Mouse (Mus musculus) small intestine, adult 2 months (tissue): ENCODE data around the gene Gm43518. TPM values are rescaled to one million over a fixed set of nuclear protein-coding genes. Genes with fewer than 3 reads are reported as not detected.
A peak's percentile ranks its signal among the peaks of the same experiment; 100 is the strongest.

Experiments
- H3K27ac ChIP-seq: fragments of 200-500 bp; 2 replicates; pipeline ENCODE4 v1.5.1; 2012; ENCODE audit warnings: low read depth, low read length, control low read depth, inconsistent platforms; ENCODE audit not compliant: insufficient read depth
- H3K27me3 ChIP-seq: fragments of 200-500 bp; 2 replicates; pipeline ENCODE4 v1.6.1; 2012; ENCODE audit warnings: mild to moderate bottlenecking, moderate library complexity, low read length, inconsistent platforms; ENCODE audit not compliant: control insufficient read depth, insufficient read depth
- H3K36me3 ChIP-seq: fragments of 200-500 bp; 2 replicates; pipeline ENCODE4 v1.6.1; 2012; ENCODE audit warnings: mild to moderate bottlenecking, low read length, control low read depth, inconsistent platforms; ENCODE audit not compliant: control insufficient read depth, insufficient read depth
- H3K4me1 ChIP-seq: fragments of 200-500 bp; 2 replicates; pipeline ENCODE4 v1.6.1; 2012; ENCODE audit warnings: low read length, inconsistent platforms, mixed read lengths; ENCODE audit not compliant: control insufficient read depth, insufficient read depth, insufficient read length
- H3K4me3 ChIP-seq: fragments of 200-500 bp; 2 replicates; pipeline ENCODE4 v1.5.1; 2012; ENCODE audit warnings: low read depth, mild to moderate bottlenecking, control low read depth, inconsistent platforms, low read length, moderate library complexity
- CTCF ChIP-seq: fragments of 200-500 bp; IDR thresholded peaks from 2 replicates; pipeline ENCODE4 v1.5.1; 2012; ENCODE audit warnings: low read depth, mild to moderate bottlenecking, control low read depth, inconsistent platforms, low read length, moderate library complexity, mixed read lengths; ENCODE audit not compliant: insufficient replicate concordance, insufficient read length; ENCODE audit errors: extremely low read depth
- POLR2A ChIP-seq: fragments of 200-500 bp; IDR thresholded peaks from 2 replicates; pipeline ENCODE4 v1.6.1; 2012; ENCODE audit warnings: low read depth, mild to moderate bottlenecking, control low read depth, inconsistent platforms, low read length, moderate library complexity
- WGBS: fragments of 180-500 bp; shearing (Covaris S2); methylation state at CpG from one replicate; pipeline ENCODE4 v1.1.7; 2018; 5-methylcytosine and 5-hydroxymethylcytosine counted together
- polyA plus RNA-seq: library from polyadenylated mRNA; depleted of rRNA; stranded (reverse); fragments of >200 nt; gene quantifications from 2 replicates; pipeline ENCODE4 v1.2.3, GENCODE M21; 2012; rRNA removed

Gm43518 gene
- 0.44 TPM in 1 of 2 replicates, not detected in the other for polyA plus RNA-seq

DNA sequence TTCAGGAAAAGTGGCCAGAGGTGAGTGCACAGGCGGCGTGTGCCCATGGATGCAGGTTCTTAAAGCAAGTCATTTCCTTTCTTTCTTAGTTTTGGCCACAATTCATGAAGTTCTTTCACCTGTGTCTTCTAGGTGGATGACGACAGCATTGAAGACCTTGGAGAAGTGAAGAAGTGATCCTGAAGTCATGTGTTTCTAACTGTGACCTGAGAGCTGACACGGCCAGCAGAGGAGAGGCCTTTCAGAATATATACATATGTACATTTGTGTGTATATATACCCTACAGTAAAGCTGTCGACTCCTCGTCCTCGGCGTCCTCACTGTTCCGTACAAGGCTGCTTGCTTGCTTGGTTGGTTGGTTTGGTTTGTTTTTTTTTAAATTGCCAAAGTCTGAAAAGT is at the start of gene Gm43518:
Gene Gm43518 (plus strand): TSS at position 301 of the 400 bp plus-strand sequence.
- Histone ChIP-seq H3K4me1 (0 out of 2 replicates have a peak, but pooled peaks cover 2% of the 10 kb centered on the region), H3K27ac (no peak within 1 kb of the TSS), H3K36me3 (peaks cover 37% of the 10 kb centered on the region), H3K4me3 (no peak within 1 kb of the TSS), H3K27me3 (no peaks in the 10 kb centered on the region)
- TF ChIP-seq CTCF (no peak), POLR2A (no peak)
- 97% methylated on average over 9 of the region's 9 CpGs for WGBS

DNA sequence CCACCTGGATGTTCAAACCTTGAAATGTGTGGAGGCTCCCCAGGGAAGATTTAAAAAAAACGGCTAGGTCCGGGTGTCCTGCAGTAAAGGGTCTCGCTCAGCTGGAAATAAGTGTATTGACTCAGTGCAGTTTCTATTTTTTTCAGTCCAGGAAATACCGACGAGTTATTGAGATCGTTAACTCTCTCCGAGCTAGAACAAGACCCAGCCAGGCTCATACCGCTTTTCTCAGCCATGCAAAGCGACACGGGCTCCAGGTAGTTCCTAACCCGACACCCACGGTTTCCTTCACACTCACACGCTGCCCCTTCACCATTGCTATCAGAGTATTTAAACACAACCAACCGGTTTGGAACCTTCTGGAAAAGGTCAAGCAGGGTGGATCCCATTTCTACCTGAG is 49.2 kb upstream of the Gm43518 start:
- peaks cover 8% of the 10 kb centered on the region for H3K4me1 ChIP-seq
- 4% methylated on average over 14 of the region's 14 CpGs for WGBS
- no peak for TF ChIP-seq CTCF
- TF ChIP-seq POLR2A, result no peak
- H3K36me3 ChIP-seq, result no peaks in the 10 kb centered on the region
- peak overlapping the region; percentile 55 for H3K4me3 ChIP-seq
- no peaks in the 10 kb centered on the region for H3K27me3 ChIP-seq
- 0 out of 2 replicates have a peak overlapping the region, but pooled peaks have one; percentile 20 for H3K27ac ChIP-seq

DNA sequence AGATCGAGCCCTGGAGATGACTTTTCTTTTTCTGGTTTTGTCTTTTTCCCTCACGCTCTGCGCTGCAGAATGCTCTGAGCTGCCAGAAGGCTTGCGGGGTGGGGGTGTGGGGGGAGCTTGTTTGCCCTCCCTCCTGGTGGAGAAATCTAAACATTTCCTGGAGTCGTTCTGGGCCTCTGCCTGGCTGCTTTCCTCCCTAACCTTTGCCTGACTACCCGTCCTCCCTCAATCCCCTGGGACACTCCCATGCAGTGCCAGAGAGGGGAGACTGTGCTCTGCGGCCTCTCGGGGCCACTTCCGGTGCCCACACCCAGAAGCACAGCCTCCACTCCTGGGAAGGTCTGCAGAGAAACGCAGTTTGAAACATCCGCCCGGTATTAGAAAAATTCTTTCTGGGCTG is 47.3 kb upstream of the Gm43518 start, which contains the start of gene Hcar1:
Gene Hcar1 (minus strand): TSS at position 93 of the 400 bp plus-strand sequence.
- WGBS, result 20% methylated on average over 12 of the region's 12 CpGs
- H3K27me3 ChIP-seq, result no peaks in the 10 kb centered on the region
- TF ChIP-seq CTCF (no peak), POLR2A (no peak)
- H3K36me3 ChIP-seq, result no peaks in the 10 kb centered on the region
- peak within 1 kb of the TSS; percentile 55 for H3K4me3 ChIP-seq
- H3K4me1 ChIP-seq, result peaks cover 8% of the 10 kb centered on the region
- H3K27ac ChIP-seq, result peak within 1 kb of the TSS; percentile 47

DNA sequence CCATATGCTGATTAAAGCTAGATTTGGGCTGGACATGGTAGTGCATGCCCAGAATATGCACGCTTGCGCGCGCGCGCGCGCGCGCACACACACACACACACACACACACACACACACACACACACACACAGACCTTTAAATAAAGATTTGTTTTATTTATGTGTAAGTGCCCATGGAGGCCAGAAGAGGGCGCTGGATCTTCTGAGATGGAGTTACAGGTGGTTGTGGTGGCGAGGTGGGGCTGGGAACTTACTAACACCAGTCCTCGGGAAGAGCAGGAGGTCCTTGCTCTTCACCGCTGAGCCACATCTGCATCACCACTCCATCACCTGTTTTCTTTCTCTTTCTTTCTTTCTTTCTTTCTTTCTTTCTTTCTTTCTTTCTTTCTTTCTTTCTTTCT is 46.4 kb upstream of the Gm43518 start:
- no peak for TF ChIP-seq POLR2A
- no peak for TF ChIP-seq CTCF
- H3K4me3 ChIP-seq, result no peak overlapping the region
- peaks cover 8% of the 10 kb centered on the region for H3K4me1 ChIP-seq
- WGBS, result 84% methylated on average over 14 of the region's 14 CpGs
- H3K27me3 ChIP-seq, result no peaks in the 10 kb centered on the region
- H3K36me3 ChIP-seq, result no peaks in the 10 kb centered on the region
- H3K27ac ChIP-seq, result no peak overlapping the region

DNA sequence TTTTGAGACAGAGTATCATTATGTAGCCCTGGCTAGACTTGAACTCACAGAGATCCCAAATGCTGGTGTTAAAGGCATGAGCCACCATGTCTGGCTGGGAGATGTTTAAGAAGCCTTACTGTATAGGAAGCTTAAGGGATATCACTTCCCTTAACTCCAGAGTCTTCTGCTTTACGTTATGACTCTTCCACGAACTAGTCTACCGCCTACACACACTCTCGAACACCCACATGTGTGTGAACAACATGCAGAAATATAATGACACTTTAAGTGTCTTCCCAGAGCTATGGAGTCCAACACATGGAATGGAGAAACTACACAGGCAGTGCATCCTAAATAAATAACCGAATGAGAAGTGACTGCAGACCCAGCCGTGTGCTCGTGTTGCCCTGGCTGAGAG is 43.3 kb upstream of the Gm43518 start:
- WGBS, result 62% methylated on average over 7 of the region's 7 CpGs
- H3K4me3 ChIP-seq, result no peak overlapping the region
- H3K4me1 ChIP-seq, result peaks cover 8% of the 10 kb centered on the region
- no peaks in the 10 kb centered on the region for H3K27me3 ChIP-seq
- TF ChIP-seq CTCF, result no peak
- TF ChIP-seq POLR2A, result no peak
- no peaks in the 10 kb centered on the region for H3K36me3 ChIP-seq
- H3K27ac ChIP-seq, result no peak overlapping the region

DNA sequence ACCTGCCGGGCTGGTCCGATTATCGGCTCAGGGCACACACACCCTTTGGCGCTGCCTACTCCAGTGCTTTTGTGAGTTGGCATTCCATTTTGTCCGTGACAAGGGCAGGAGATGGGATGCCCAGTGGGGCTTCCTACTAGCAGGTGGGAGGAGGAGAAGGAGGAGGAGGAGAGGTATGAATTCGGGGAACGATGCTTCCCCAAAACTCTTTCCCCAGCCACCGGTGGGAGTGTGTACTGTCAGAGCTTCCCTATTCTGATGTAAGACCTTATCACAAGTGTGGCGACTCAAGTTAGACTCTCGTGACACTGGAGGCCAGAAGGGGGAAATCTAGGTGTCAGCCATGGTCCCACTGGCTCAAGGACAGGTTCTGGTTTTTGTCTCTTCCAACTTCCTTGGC is 42.9 kb upstream of the Gm43518 start:
- Histone ChIP-seq H3K36me3 (no peaks in the 10 kb centered on the region), H3K4me1 (peaks cover 8% of the 10 kb centered on the region), H3K27me3 (no peaks in the 10 kb centered on the region), H3K4me3 (no peak overlapping the region), H3K27ac (no peak overlapping the region)
- no peak for TF ChIP-seq POLR2A
- no peak for TF ChIP-seq CTCF
- whole genome bisulfite sequencing, result 49% methylated on average over 10 of the region's 10 CpGs

DNA sequence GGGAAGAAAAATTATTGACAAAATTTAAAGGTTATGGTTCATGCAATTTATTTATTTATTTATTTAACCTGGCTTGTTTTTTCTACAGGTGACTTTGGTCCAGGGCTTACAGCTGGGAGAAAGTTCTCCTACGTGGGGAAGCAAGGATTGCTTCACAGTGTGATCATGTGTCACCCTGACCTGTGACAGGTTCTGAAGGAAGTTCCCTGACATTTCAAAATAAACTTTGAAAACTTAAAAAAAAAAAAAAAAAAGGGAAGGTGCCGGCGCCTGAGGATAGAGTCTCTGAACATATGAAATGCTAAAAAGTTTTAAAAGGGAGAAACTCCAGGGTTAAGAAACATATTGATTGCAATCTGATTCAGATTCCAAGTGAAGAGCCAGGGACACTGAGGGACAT is 40.9 kb upstream of the Gm43518 start:
- no peaks in the 10 kb centered on the region for H3K36me3 ChIP-seq
- no peak overlapping the region for H3K27ac ChIP-seq
- no peak overlapping the region for H3K4me3 ChIP-seq
- no peaks in the 10 kb centered on the region for H3K27me3 ChIP-seq
- TF ChIP-seq CTCF (no peak), POLR2A (no peak)
- 71% methylated on average over 3 of the region's 3 CpGs for WGBS
- H3K4me1 ChIP-seq, result no peaks in the 10 kb centered on the region
